Mouse (Mus musculus) small intestine, adult 2 months (tissue): ENCODE results near the gene Eif4g2. TPM values are rescaled to one million over a fixed set of nuclear protein-coding genes. Genes with fewer than 3 reads are reported as not detected.

Experiments
- H3K27ac ChIP-seq: fragments of 200-500 bp; 2 replicates; pipeline ENCODE4 v1.5.1; 2012; ENCODE audit warnings: low read depth, low read length, control low read depth, inconsistent platforms; ENCODE audit not compliant: insufficient read depth
- H3K27me3 ChIP-seq: fragments of 200-500 bp; 2 replicates; pipeline ENCODE4 v1.6.1; 2012; ENCODE audit warnings: mild to moderate bottlenecking, moderate library complexity, low read length, inconsistent platforms; ENCODE audit not compliant: control insufficient read depth, insufficient read depth
- H3K36me3 ChIP-seq: fragments of 200-500 bp; 2 replicates; pipeline ENCODE4 v1.6.1; 2012; ENCODE audit warnings: mild to moderate bottlenecking, low read length, control low read depth, inconsistent platforms; ENCODE audit not compliant: control insufficient read depth, insufficient read depth
- H3K4me1 ChIP-seq: fragments of 200-500 bp; 2 replicates; pipeline ENCODE4 v1.6.1; 2012; ENCODE audit warnings: low read length, inconsistent platforms, mixed read lengths; ENCODE audit not compliant: control insufficient read depth, insufficient read depth, insufficient read length
- H3K4me3 ChIP-seq: fragments of 200-500 bp; 2 replicates; pipeline ENCODE4 v1.5.1; 2012; ENCODE audit warnings: low read depth, mild to moderate bottlenecking, control low read depth, inconsistent platforms, low read length, moderate library complexity
- CTCF ChIP-seq: fragments of 200-500 bp; IDR thresholded peaks from 2 replicates; pipeline ENCODE4 v1.5.1; 2012; ENCODE audit warnings: low read depth, mild to moderate bottlenecking, control low read depth, inconsistent platforms, low read length, moderate library complexity, mixed read lengths; ENCODE audit not compliant: insufficient replicate concordance, insufficient read length; ENCODE audit errors: extremely low read depth
- POLR2A ChIP-seq: fragments of 200-500 bp; IDR thresholded peaks from 2 replicates; pipeline ENCODE4 v1.6.1; 2012; ENCODE audit warnings: low read depth, mild to moderate bottlenecking, control low read depth, inconsistent platforms, low read length, moderate library complexity
- WGBS: fragments of 180-500 bp; shearing (Covaris S2); methylation state at CpG from one replicate; pipeline ENCODE4 v1.1.7; 2018; 5-methylcytosine and 5-hydroxymethylcytosine counted together
- polyA plus RNA-seq: library from polyadenylated mRNA; depleted of rRNA; stranded (reverse); fragments of >200 nt; gene quantifications from 2 replicates; pipeline ENCODE4 v1.2.3, GENCODE M21; 2012

The Eif4g2 gene
- polyA plus RNA-seq, 1 experiment, result 28.7 TPM

DNA sequence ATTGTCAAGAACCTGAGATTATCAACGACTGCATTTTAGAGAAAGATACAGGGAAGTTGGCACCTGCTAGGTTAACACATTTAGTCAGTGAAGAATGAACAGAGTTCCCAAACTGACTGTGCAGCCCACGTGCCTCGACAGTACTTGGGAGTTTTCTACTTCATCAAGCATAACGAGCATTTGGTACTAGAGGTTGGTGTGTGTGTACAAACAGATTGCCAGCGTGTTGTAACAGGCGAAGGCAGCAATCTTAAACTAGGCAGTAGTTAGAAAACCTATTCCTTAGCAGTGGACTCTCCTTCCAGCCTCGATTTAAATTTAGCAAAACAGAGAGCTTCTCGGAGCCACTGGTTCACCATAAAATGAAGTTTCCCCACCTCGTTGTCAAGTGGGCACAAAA, 38.7 kb upstream of the Eif4g2 start:
- Histone ChIP-seq H3K36me3 (no peaks in the 10 kb centered on the region), H3K4me3 (peak overlapping the region; percentile 65; the same call in 1 of the 2 replicates), H3K4me1 (peaks cover 4% of the 10 kb centered on the region; the same call in 1 of the 2 replicates), H3K27ac (peak overlapping the region; percentile 94; the same call in 1 of the 2 replicates), H3K27me3 (no peaks in the 10 kb centered on the region)
- TF ChIP-seq POLR2A, result no peak
- TF ChIP-seq CTCF, result no peak
- WGBS, result 19% methylated on average over 9 of the region's 9 CpGs

- Histone ChIP-seq H3K36me3 (0 out of 2 replicates have a peak, but pooled peaks cover 1% of the 10 kb centered on the region), H3K4me1 (peaks cover 3% of the 10 kb centered on the region; the same call in 1 of the 2 replicates), H3K4me3 (no peak overlapping the region), H3K27ac (no peak overlapping the region), H3K27me3 (no peaks in the 10 kb centered on the region)
- 58% methylated on average over 2 of the region's 2 CpGs for WGBS
- TF ChIP-seq CTCF (no peak), POLR2A (no peak)
Measured at GRCm38 (mm10) chr7:111109561-111109960, 26.7 kb upstream of the Eif4g2 start.

- TF ChIP-seq CTCF, result no peak
- no peak for TF ChIP-seq POLR2A
- H3K27ac ChIP-seq, result no peak overlapping the region
- peaks cover 3% of the 10 kb centered on the region; the same call in 1 of the 2 replicates for H3K4me1 ChIP-seq
- no peak overlapping the region for H3K4me3 ChIP-seq
- H3K27me3 ChIP-seq, result no peaks in the 10 kb centered on the region
- WGBS, result 50% methylated on average over 2 of the region's 2 CpGs
- H3K36me3 ChIP-seq, result 0 out of 2 replicates have a peak, but pooled peaks cover 1% of the 10 kb centered on the region
Measured at GRCm38 (mm10) chr7:111109161-111109560, 26.3 kb upstream of the Eif4g2 start.

GRCm38 (mm10) chr7:111098196-111098595, 15.4 kb upstream of the Eif4g2 start:
- H3K4me1 ChIP-seq, result no peaks in the 10 kb centered on the region
- WGBS, result 33% methylated on average over 1 of the region's 1 CpGs
- H3K4me3 ChIP-seq, result no peak overlapping the region
- no peaks in the 10 kb centered on the region for H3K27me3 ChIP-seq
- no peaks in the 10 kb centered on the region for H3K36me3 ChIP-seq
- no peak overlapping the region for H3K27ac ChIP-seq
- TF ChIP-seq CTCF (no peak), POLR2A (no peak)

DNA sequence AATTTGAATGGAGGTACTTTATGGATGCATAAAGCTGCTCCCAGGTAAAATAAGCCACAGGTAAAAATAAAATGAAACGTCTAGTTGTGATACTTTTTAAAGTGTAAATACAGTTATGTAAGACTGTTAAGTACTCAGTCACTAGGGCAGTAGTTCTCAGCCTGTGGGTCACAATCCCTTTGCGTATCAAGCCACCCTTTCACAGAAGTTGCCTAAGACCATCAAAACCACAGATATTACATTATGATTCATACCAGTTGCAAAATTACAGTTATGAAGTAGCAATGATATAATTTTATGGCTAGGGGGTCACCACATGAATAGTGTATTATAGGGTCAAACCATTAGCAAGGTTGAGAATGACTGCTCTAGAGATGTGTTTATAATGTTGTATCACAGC, 12.3 kb upstream of the Eif4g2 start:
- no peak for TF ChIP-seq POLR2A
- no peak for TF ChIP-seq CTCF
- no peak overlapping the region for H3K27ac ChIP-seq
- no peaks in the 10 kb centered on the region for H3K4me1 ChIP-seq
- H3K36me3 ChIP-seq, result no peaks in the 10 kb centered on the region
- H3K4me3 ChIP-seq, result no peak overlapping the region
- no peaks in the 10 kb centered on the region for H3K27me3 ChIP-seq
- 77% methylated on average over 2 of the region's 2 CpGs for WGBS

GRCm38 (mm10) chr7:111085153-111085552, 2.3 kb upstream of the Eif4g2 start:
- Histone ChIP-seq H3K4me1 (no peaks in the 10 kb centered on the region; the same call in 1 of the 2 replicates), H3K27ac (no peak overlapping the region), H3K27me3 (no peaks in the 10 kb centered on the region), H3K4me3 (no peak overlapping the region), H3K36me3 (peaks cover 12% of the 10 kb centered on the region)
- TF ChIP-seq POLR2A (no peak), CTCF (no peak)

DNA sequence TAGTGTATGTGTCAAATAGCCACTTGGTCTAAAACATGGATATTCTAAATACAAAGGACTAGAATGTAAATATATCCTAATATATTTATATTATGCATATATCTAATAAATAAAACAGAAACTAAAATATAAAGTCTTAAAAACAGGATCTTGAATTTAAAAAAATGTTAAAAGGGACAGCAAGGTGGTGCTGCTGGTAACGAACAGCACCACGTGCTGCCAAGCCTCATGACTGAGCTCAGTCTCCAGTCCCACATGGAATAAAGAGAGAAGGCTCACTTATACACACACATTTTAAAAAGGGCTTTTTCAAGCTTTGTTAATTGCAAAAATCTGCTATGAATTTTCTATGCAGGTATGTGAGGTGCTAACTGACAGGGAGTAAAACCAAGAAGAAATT, 1.6 kb upstream of the Eif4g2 start:
- Histone ChIP-seq H3K27ac (no peak overlapping the region), H3K36me3 (peaks cover 19% of the 10 kb centered on the region), H3K4me3 (no peak overlapping the region), H3K27me3 (no peaks in the 10 kb centered on the region), H3K4me1 (no peaks in the 10 kb centered on the region; the same call in 1 of the 2 replicates)
- TF ChIP-seq CTCF (no peak), POLR2A (no peak)
- 74% methylated on average over 2 of the region's 2 CpGs for WGBS
